Mouse (Mus musculus): ENCODE measurements around the gene Casr. TPM values are rescaled to one million over a fixed set of nuclear protein-coding genes. Genes with fewer than 3 reads are reported as not detected.

Gene Casr
- polyA plus RNA-seq, 1 experiment from 2014 or later: 0.07 TPM

GRCm38 (mm10) chr16:36543091-36543490, 18.9 kb downstream of the Casr start:
- H3K9ac ChIP-seq (replicated peaks): no peak overlapping the region
- H3K36me3 ChIP-seq: no peaks in the 10 kb centered on the region
- H3K4me3 ChIP-seq (replicated peaks): no peak overlapping the region
- 88% methylated on average over 3 of the region's 3 CpGs for WGBS
- no peak overlapping the region for H3K27ac ChIP-seq
- H3K4me2 ChIP-seq (replicated peaks): no peak overlapping the region
- no peaks in the 10 kb centered on the region for H3K9me3 ChIP-seq
- H3K4me1 ChIP-seq (replicated peaks): no peaks in the 10 kb centered on the region
- no peak for ATAC-seq
- no peaks in the 10 kb centered on the region for H3K27me3 ChIP-seq

GRCm38 (mm10) chr16:36540834-36541233, 21.1 kb downstream of the Casr start:
- H3K36me3 ChIP-seq: no peaks in the 10 kb centered on the region
- ATAC-seq: no peak
- H3K4me1 ChIP-seq (replicated peaks): no peaks in the 10 kb centered on the region
- H3K4me3 ChIP-seq (replicated peaks): no peak overlapping the region
- no peak overlapping the region for H3K27ac ChIP-seq
- 60% methylated on average over 6 of the region's 6 CpGs for WGBS
- H3K9me3 ChIP-seq: no peaks in the 10 kb centered on the region
- no peak overlapping the region for H3K9ac ChIP-seq (replicated peaks)
- no peak overlapping the region for H3K4me2 ChIP-seq (replicated peaks)
- no peaks in the 10 kb centered on the region for H3K27me3 ChIP-seq

GRCm38 (mm10) chr16:36532981-36533687, 28.8 kb downstream of the Casr start:
- Histone ChIP-seq H3K27ac (no peak overlapping the region), H3K9me3 (no peaks in the 10 kb centered on the region), H3K9ac (replicated peaks) (no peak overlapping the region), H3K4me1 (replicated peaks) (no peaks in the 10 kb centered on the region), H3K4me2 (replicated peaks) (no peak overlapping the region), H3K36me3 (no peaks in the 10 kb centered on the region), H3K27me3 (no peaks in the 10 kb centered on the region), H3K4me3 (replicated peaks) (no peak overlapping the region)
- peak; percentile 34; the same call in 1 of the 2 replicates for ATAC-seq
- 82% methylated on average over 11 of the region's 11 CpGs for WGBS

GRCm38 (mm10) chr16:36532046-36532445, 29.9 kb downstream of the Casr start:
- Histone ChIP-seq H3K4me1 (replicated peaks) (no peaks in the 10 kb centered on the region), H3K9ac (replicated peaks) (no peak overlapping the region), H3K27me3 (no peaks in the 10 kb centered on the region), H3K4me2 (replicated peaks) (no peak overlapping the region), H3K9me3 (no peaks in the 10 kb centered on the region), H3K36me3 (no peaks in the 10 kb centered on the region), H3K27ac (no peak overlapping the region), H3K4me3 (replicated peaks) (no peak overlapping the region)
- 36% methylated on average over 4 of the region's 4 CpGs for WGBS
- no peak for ATAC-seq

- no peak for ATAC-seq
- no peak overlapping the region for H3K27ac ChIP-seq
- no peaks in the 10 kb centered on the region for H3K36me3 ChIP-seq
- 86% methylated on average over 5 of the region's 5 CpGs for WGBS
- H3K4me2 ChIP-seq (replicated peaks): no peak overlapping the region
- no peak overlapping the region for H3K4me3 ChIP-seq (replicated peaks)
- no peak overlapping the region for H3K9ac ChIP-seq (replicated peaks)
- H3K27me3 ChIP-seq: no peaks in the 10 kb centered on the region
- H3K4me1 ChIP-seq (replicated peaks): no peaks in the 10 kb centered on the region
- no peaks in the 10 kb centered on the region for H3K9me3 ChIP-seq
Observed at GRCm38 (mm10) chr16:36531630-36532029, 30.3 kb downstream of the Casr start.

- WGBS: 78% methylated on average over 15 of the region's 15 CpGs
- ATAC-seq: no peak
- Histone ChIP-seq H3K27me3 (no peaks in the 10 kb centered on the region), H3K4me2 (replicated peaks) (no peak overlapping the region), H3K9ac (replicated peaks) (no peak overlapping the region), H3K27ac (no peak overlapping the region), H3K4me1 (replicated peaks) (no peaks in the 10 kb centered on the region), H3K9me3 (no peaks in the 10 kb centered on the region), H3K36me3 (no peaks in the 10 kb centered on the region), H3K4me3 (replicated peaks) (no peak overlapping the region)
Observed at GRCm38 (mm10) chr16:36530566-36531552, 31.1 kb downstream of the Casr start.

GRCm38 (mm10) chr16:36528822-36529221, 33.1 kb downstream of the Casr start:
- Histone ChIP-seq H3K9ac (replicated peaks) (no peak overlapping the region), H3K9me3 (no peaks in the 10 kb centered on the region), H3K27me3 (no peaks in the 10 kb centered on the region), H3K4me2 (replicated peaks) (no peak overlapping the region), H3K36me3 (no peaks in the 10 kb centered on the region), H3K4me1 (replicated peaks) (no peaks in the 10 kb centered on the region), H3K4me3 (replicated peaks) (no peak overlapping the region), H3K27ac (no peak overlapping the region)
- 87% methylated on average over 3 of the region's 3 CpGs for WGBS
- ATAC-seq: no peak

- no peaks in the 10 kb centered on the region for H3K9me3 ChIP-seq
- no peak for ATAC-seq
- H3K4me1 ChIP-seq (replicated peaks): no peaks in the 10 kb centered on the region
- no peak overlapping the region for H3K4me2 ChIP-seq (replicated peaks)
- 61% methylated on average over 6 of the region's 6 CpGs for whole genome bisulfite sequencing
- no peak overlapping the region for H3K9ac ChIP-seq (replicated peaks)
- no peak overlapping the region for H3K4me3 ChIP-seq (replicated peaks)
- no peaks in the 10 kb centered on the region for H3K36me3 ChIP-seq
- H3K27ac ChIP-seq: no peak overlapping the region
- no peaks in the 10 kb centered on the region for H3K27me3 ChIP-seq
Observed at GRCm38 (mm10) chr16:36526596-36527282, 35.2 kb downstream of the Casr start.

- H3K27me3 ChIP-seq: no peaks in the 10 kb centered on the region
Observed at GRCm38 (mm10) chr16:36523095-36523494, 38.8 kb downstream of the Casr start.

GRCm38 (mm10) chr16:36516355-36516754, 45.6 kb downstream of the Casr start:
- Histone ChIP-seq H3K9ac (replicated peaks) (no peak overlapping the region), H3K4me1 (replicated peaks) (no peaks in the 10 kb centered on the region), H3K27ac (no peak overlapping the region), H3K4me3 (replicated peaks) (no peak overlapping the region), H3K4me2 (replicated peaks) (no peak overlapping the region), H3K27me3 (no peaks in the 10 kb centered on the region), H3K9me3 (no peaks in the 10 kb centered on the region), H3K36me3 (no peaks in the 10 kb centered on the region)
- ATAC-seq: no peak
- WGBS: 81% methylated on average over 2 of the region's 2 CpGs

More at GRCm38 (mm10) chr16:36523095-36523494, 38.8 kb downstream of the Casr start:
- H3K9me3 ChIP-seq: no peaks in the 10 kb centered on the region
- no peak for ATAC-seq
- H3K27ac ChIP-seq: no peak overlapping the region
- no peak overlapping the region for H3K9ac ChIP-seq (replicated peaks)
- H3K4me1 ChIP-seq (replicated peaks): no peaks in the 10 kb centered on the region
- H3K4me2 ChIP-seq (replicated peaks): no peak overlapping the region
- WGBS: 77% methylated on average over 5 of the region's 5 CpGs
- no peak overlapping the region for H3K4me3 ChIP-seq (replicated peaks)
- H3K36me3 ChIP-seq: no peaks in the 10 kb centered on the region

GRCm38 (mm10) chr16:36507300-36507699, 54.6 kb downstream of the Casr start:
- H3K4me3 ChIP-seq (replicated peaks): no peak overlapping the region
- H3K4me1 ChIP-seq (replicated peaks): no peaks in the 10 kb centered on the region
- no peaks in the 10 kb centered on the region for H3K27me3 ChIP-seq
- ATAC-seq: no peak
- no peaks in the 10 kb centered on the region for H3K36me3 ChIP-seq
- H3K9me3 ChIP-seq: no peaks in the 10 kb centered on the region
- no peak overlapping the region for H3K27ac ChIP-seq
- H3K9ac ChIP-seq (replicated peaks): no peak overlapping the region
- H3K4me2 ChIP-seq (replicated peaks): no peak overlapping the region
- 98% methylated on average over 5 of the region's 5 CpGs for whole genome bisulfite sequencing

- H3K9me3 ChIP-seq: no peaks in the 10 kb centered on the region
- H3K36me3 ChIP-seq: no peaks in the 10 kb centered on the region
- no peak overlapping the region for H3K4me3 ChIP-seq (replicated peaks)
- no peak overlapping the region for H3K4me2 ChIP-seq (replicated peaks)
- H3K27ac ChIP-seq: no peak overlapping the region
- no peaks in the 10 kb centered on the region for H3K4me1 ChIP-seq (replicated peaks)
- ATAC-seq: no peak
- no peak overlapping the region for H3K9ac ChIP-seq (replicated peaks)
- no peaks in the 10 kb centered on the region for H3K27me3 ChIP-seq
Observed at GRCm38 (mm10) chr16:36506827-36507226, 55.1 kb downstream of the Casr start.
